Mouse (Mus musculus) bone marrow, adult 2 months (tissue): ENCODE measurements around the gene Bpifa6.

Experiments used
- CTCF ChIP-seq: fragments of 200-500 bp; IDR thresholded peaks from 2 replicates; pipeline ENCODE4 v1.5.1; 2011; ENCODE audit warnings: low read length, control low read depth; ENCODE audit not compliant: control insufficient read depth, insufficient read depth
- POLR2A ChIP-seq: fragments of 200-500 bp; IDR thresholded peaks from 2 replicates; pipeline ENCODE4 v1.6.1; 2011; ENCODE audit warnings: low read depth, mild to moderate bottlenecking, control low read depth, low read length, borderline replicate concordance; ENCODE audit not compliant: control insufficient read depth

DNA sequence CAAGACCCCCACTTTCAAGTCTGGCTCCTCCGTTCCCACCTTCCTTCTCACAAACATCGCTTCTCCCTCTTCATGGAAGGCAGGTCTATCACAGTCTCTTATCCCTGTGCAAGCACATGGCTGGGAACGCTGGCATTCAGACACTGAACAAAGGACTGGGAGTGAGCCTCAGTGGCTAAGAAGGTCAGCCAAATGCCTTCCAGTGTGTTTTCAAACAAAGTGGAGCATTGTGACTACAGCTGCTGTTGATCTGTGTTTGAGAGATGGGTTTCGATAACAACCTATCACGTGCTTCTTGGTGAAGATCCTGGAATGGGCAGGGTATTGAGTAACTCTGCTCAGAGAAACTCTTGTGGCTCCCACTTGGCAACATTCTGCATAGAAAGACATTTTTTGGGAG lies 4.5 kb upstream of the Bpifa6 start:
- TF ChIP-seq CTCF: no peak
- TF ChIP-seq POLR2A: no peak
